Mouse (Mus musculus) forebrain, embryonic 13.5 days (tissue): ENCODE measurements at regions not wholly inside any gene's neighbourhood (a gene's known extent, or its start where the extent isn't known, plus 50 kb on each side); places are given as distances from the start of the nearest gene placed in this dataset.
"Not testable (repeated sequence)": the region's sequence is repeated elsewhere in the genome, so short reads cannot be mapped to it uniquely, and the experiment has no call there.

Source experiments
- ATAC-seq: fragments of 200-750 bp; cut with Nextera tagmentation; 2 replicates; pipeline ENCODE4 v1.8.0; 2017
- H3K27ac ChIP-seq: fragments of 300-500 bp; sonication (generic); 2 replicates; pipeline ENCODE4 v1.5.1; 2015; ENCODE audit warnings: inconsistent platforms, mild to moderate bottlenecking, moderate library complexity
- H3K27me3 ChIP-seq: fragments of 300-500 bp; sonication (generic); 2 replicates; pipeline ENCODE4 v1.6.1; 2015; ENCODE audit warnings: mild to moderate bottlenecking, inconsistent platforms
- H3K36me3 ChIP-seq: fragments of 300-500 bp; sonication (generic); 2 replicates; pipeline ENCODE4 v1.6.1; 2015; ENCODE audit warnings: mild to moderate bottlenecking, inconsistent platforms; ENCODE audit not compliant: poor library complexity, severe bottlenecking
- H3K4me1 ChIP-seq: fragments of 300-500 bp; sonication (generic); 2 replicates; pipeline ENCODE4 v1.6.1; 2015; ENCODE audit warnings: inconsistent platforms
- H3K4me2 ChIP-seq: fragments of 300-500 bp; sonication (generic); 2 replicates; pipeline ENCODE4 v1.6.1; 2015; ENCODE audit warnings: inconsistent platforms, mild to moderate bottlenecking, moderate library complexity
- H3K4me3 ChIP-seq: fragments of 300-500 bp; sonication (generic); 2 replicates; pipeline ENCODE4 v1.5.1; 2015; ENCODE audit warnings: mild to moderate bottlenecking, inconsistent platforms
- H3K9ac ChIP-seq: fragments of 300-500 bp; sonication (generic); 2 replicates; pipeline ENCODE4 v1.6.1; 2015; ENCODE audit warnings: mild to moderate bottlenecking, inconsistent platforms
- H3K9me3 ChIP-seq: fragments of 300-500 bp; sonication (generic); replicated peaks from 2 replicates; pipeline ENCODE4 v1.6.1; 2016; ENCODE audit warnings: inconsistent platforms
- WGBS: fragments of 180-500 bp; shearing (Covaris S2); methylation state at CpG from one replicate; pipeline ENCODE4 v1.1.7; 2015; 5-methylcytosine and 5-hydroxymethylcytosine counted together

- no peak overlapping the region for H3K9ac ChIP-seq
- no peaks in the 10 kb centered on the region for H3K36me3 ChIP-seq
- H3K4me3 ChIP-seq = no peak overlapping the region
- H3K9me3 ChIP-seq = no peaks in the 10 kb centered on the region
- peaks cover 25% of the 10 kb centered on the region; the same call in 1 of the 2 replicates for H3K27me3 ChIP-seq
- H3K4me1 ChIP-seq = no peaks in the 10 kb centered on the region
- H3K4me2 ChIP-seq = no peak overlapping the region
- no peak overlapping the region for H3K27ac ChIP-seq
- ATAC-seq = no peak
- WGBS = 86% methylated on average over 2 of the region's 2 CpGs
Measured at GRCm38 (mm10) chrX:104931153-104931706, 74.2 kb upstream of the Magee2 start.

GRCm38 (mm10) chrX:104951587-104951986 lies 94.5 kb upstream of the Magee2 start:
- ATAC-seq = no peak

GRCm38 (mm10) chrX:104952809-104953208 lies 95.7 kb upstream of the Magee2 start:
- peak; percentile 57 for ATAC-seq

More at GRCm38 (mm10) chrX:104951587-104951986, 94.5 kb upstream of the Magee2 start:
- no peaks in the 10 kb centered on the region for H3K4me1 ChIP-seq
- H3K36me3 ChIP-seq = no peaks in the 10 kb centered on the region
- no peak overlapping the region for H3K27ac ChIP-seq
- no peaks in the 10 kb centered on the region for H3K9me3 ChIP-seq
- H3K4me3 ChIP-seq = no peak overlapping the region
- WGBS = 48% methylated on average over 2 of the region's 2 CpGs
- H3K9ac ChIP-seq = no peak overlapping the region
- H3K27me3 ChIP-seq = peaks cover 41% of the 10 kb centered on the region
- H3K4me2 ChIP-seq = no peak overlapping the region

GRCm38 (mm10) chrX:104953391-104953790 lies 96.3 kb upstream of the Magee2 start:
- not testable (repeated sequence) for H3K9me3 ChIP-seq, H3K9ac ChIP-seq, H3K27ac ChIP-seq, H3K36me3 ChIP-seq, H3K4me3 ChIP-seq, H3K4me1 ChIP-seq, H3K4me2 ChIP-seq
- peak; percentile 65; the same call in 1 of the 2 replicates for ATAC-seq
- peaks cover 43% of the 10 kb centered on the region for H3K27me3 ChIP-seq
- WGBS = 11% methylated on average over 1 of the region's 3 CpGs

More at GRCm38 (mm10) chrX:104952809-104953208, 95.7 kb upstream of the Magee2 start:
- 30% methylated on average over 4 of the region's 5 CpGs for WGBS
- H3K4me2 ChIP-seq, H3K4me1 ChIP-seq, H3K9ac ChIP-seq, H3K27ac ChIP-seq, H3K4me3 ChIP-seq, H3K36me3 ChIP-seq, H3K9me3 ChIP-seq: not testable (repeated sequence)
- H3K27me3 ChIP-seq = peaks cover 42% of the 10 kb centered on the region

- Histone ChIP-seq H3K27ac (no peak overlapping the region), H3K4me2 (no peak overlapping the region), H3K4me1 (no peaks in the 10 kb centered on the region), H3K9ac (no peak overlapping the region), H3K9me3 (no peaks in the 10 kb centered on the region), H3K36me3 (no peaks in the 10 kb centered on the region), H3K27me3 (peaks cover 24% of the 10 kb centered on the region), H3K4me3 (no peak overlapping the region)
- WGBS = 74% methylated on average over 2 of the region's 2 CpGs
- ATAC-seq = no peak
Measured at GRCm38 (mm10) chrX:104978432-104978831, 101.1 kb upstream of the Pbdc1 start.

- H3K4me3 ChIP-seq = no peak overlapping the region
- ATAC-seq = no peak
- H3K27ac ChIP-seq = no peak overlapping the region
- no peaks in the 10 kb centered on the region for H3K9me3 ChIP-seq
- H3K4me1 ChIP-seq = no peaks in the 10 kb centered on the region
- H3K36me3 ChIP-seq = no peaks in the 10 kb centered on the region
- peaks cover 44% of the 10 kb centered on the region; the same call in 1 of the 2 replicates for H3K27me3 ChIP-seq
- H3K9ac ChIP-seq = no peak overlapping the region
- WGBS = 41% methylated on average over 3 of the region's 3 CpGs
- H3K4me2 ChIP-seq = no peak overlapping the region
Measured at GRCm38 (mm10) chrX:105003260-105003659, 76.3 kb upstream of the Pbdc1 start.

GRCm38 (mm10) chrX:105006445-105006844 lies 73.1 kb upstream of the Pbdc1 start:
- Histone ChIP-seq H3K4me1 (no peaks in the 10 kb centered on the region), H3K27me3 (peaks cover 37% of the 10 kb centered on the region; the same call in 1 of the 2 replicates), H3K27ac (no peak overlapping the region), H3K4me2 (no peak overlapping the region), H3K36me3 (no peaks in the 10 kb centered on the region), H3K9ac (no peak overlapping the region), H3K4me3 (no peak overlapping the region), H3K9me3 (no peaks in the 10 kb centered on the region)
- no peak for ATAC-seq
- WGBS = 20% methylated on average over 2 of the region's 2 CpGs
